In the genomic region with DNA sequence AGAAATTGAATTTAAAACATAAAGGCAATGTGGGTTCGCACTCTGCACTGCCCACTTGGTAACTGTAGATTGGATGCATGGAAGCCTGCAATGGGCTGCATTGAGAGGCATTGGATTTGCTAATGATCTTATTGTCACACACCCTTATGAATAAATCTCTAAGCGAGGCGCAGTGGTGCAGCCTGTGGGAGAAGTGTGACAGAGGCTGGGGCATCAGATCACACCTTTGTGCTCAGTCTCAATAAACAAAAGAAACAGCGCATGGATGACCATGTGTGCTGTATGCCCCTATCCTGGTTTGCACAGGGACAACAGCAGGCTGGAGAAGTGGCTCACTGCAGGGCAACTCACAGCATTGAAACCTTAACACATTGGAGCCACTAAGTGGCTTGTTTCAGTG, we compare ENCODE assay signal across 23 mouse cellular contexts.
A peak's percentile ranks its signal among the peaks of the same experiment; 100 is the strongest.
DNase-seq lines count a peak whose midpoint lies in the region; ATAC-seq and TF ChIP-seq lines count a peak whose summit lies in the region.
"Had no signal": no experiment of that assay in that cellular context is flagged by ENCODE, and none has a peak within 500 bp of the region (broad histone marks: within the 10 kb centered on the region; RNA-seq: fewer than 3 reads in every experiment).

No protein-coding gene starts in this region.

- no peaks in the 10 kb centered on the region for H3K27me3 ChIP-seq in forebrain, embryonic 12.5 days
- H3K27me3 ChIP-seq in forebrain, postnatal 0 days (ENCODE audit: insufficient read depth, low read length): no peaks in the 10 kb centered on the region
- H3K27me3 ChIP-seq in hindbrain, embryonic 13.5 days: no peaks in the 10 kb centered on the region
- H3K27me3 ChIP-seq in hindbrain, embryonic 11.5 days (ENCODE audit: control insufficient read depth, insufficient read depth, low read length): no peaks in the 10 kb centered on the region
- H3K27me3 ChIP-seq in megakaryocyte, embryonic 14.5 days (replicated peaks): no peaks in the 10 kb centered on the region
- no peaks in the 10 kb centered on the region for H3K27me3 ChIP-seq in neural tube, embryonic 15.5 days (replicated peaks)
- H3K27me3 ChIP-seq: embryonic facial prominence, embryonic 13.5 days; embryonic facial prominence, embryonic 15.5 days; forebrain, embryonic 15.5 days had no signal

- no peak for TF ChIP-seq CTCF in forebrain, postnatal 0 days (IDR thresholded peaks at IDR 0.05; ENCODE audit: low read depth)

- H3K36me3 ChIP-seq in forebrain, embryonic 12.5 days (replicated peaks): no peaks in the 10 kb centered on the region
- H3K36me3 ChIP-seq in forebrain, postnatal 0 days (ENCODE audit: insufficient read depth): no peaks in the 10 kb centered on the region
- H3K36me3 ChIP-seq in hindbrain, embryonic 13.5 days: no peaks in the 10 kb centered on the region
- H3K36me3 ChIP-seq in hindbrain, embryonic 11.5 days (ENCODE audit: control insufficient read depth, insufficient read depth, low read length): no peaks in the 10 kb centered on the region
- H3K36me3 ChIP-seq in megakaryocyte, embryonic 14.5 days (replicated peaks; ENCODE audit: low read length): no peaks in the 10 kb centered on the region
- H3K36me3 ChIP-seq in neural tube, embryonic 15.5 days: no peaks in the 10 kb centered on the region
- H3K36me3 ChIP-seq: embryonic facial prominence, embryonic 13.5 days; embryonic facial prominence, embryonic 15.5 days; forebrain, embryonic 10.5 days; forebrain, embryonic 15.5 days had no signal

- peak; percentile 53; the same call in 1 of the 2 replicates for ATAC-seq in forebrain, embryonic 12.5 days (ENCODE audit: low FRiP score)
- no peak for ATAC-seq in forebrain, postnatal 0 days
- no peak for ATAC-seq in hindbrain, embryonic 13.5 days (ENCODE audit: low FRiP score)
- no peak for ATAC-seq in hindbrain, embryonic 11.5 days (ENCODE audit: low FRiP score)
- no peak for ATAC-seq in megakaryocyte, adult 5-6 weeks (ENCODE audit: poor library complexity, severe bottlenecking)
- ATAC-seq in neural tube, embryonic 15.5 days (ENCODE audit: low FRiP score): no peak
- ATAC-seq: forebrain, embryonic 15.5 days had no signal

- DNase-seq in forebrain, postnatal 0 days: no peak
- DNase-seq in hindbrain, embryonic 11.5 days (ENCODE audit: low spot score): no peak
- DNase-seq in neural tube, embryonic 10.5 days (ENCODE audit: extremely low spot score, low spot score): peak; percentile 3
- DNase-seq: adrenal gland, adult 2 months; adrenal gland, postnatal 10 days; adrenal gland, postnatal 25 days; cerebellum, adult 11 months; cerebellum, adult 18-20 months; cerebellum, adult 8-10 months; cerebellum, adult 9-11 months; cerebellum, postnatal 14 days; cerebellum, postnatal 36 days; embryo, embryonic 11 days had no signal

- 0 out of 2 replicates have a peak overlapping the region, but pooled peaks have one; percentile 19 for H3K27ac ChIP-seq in forebrain, embryonic 12.5 days
- H3K27ac ChIP-seq in forebrain, postnatal 0 days (ENCODE audit: low read depth, low read length): no peak overlapping the region
- 0 out of 2 replicates have a peak overlapping the region, but pooled peaks have one; percentile 10 for H3K27ac ChIP-seq in hindbrain, embryonic 13.5 days
- H3K27ac ChIP-seq in hindbrain, embryonic 11.5 days (ENCODE audit: low read depth, low read length): no peak overlapping the region
- no peak overlapping the region for H3K27ac ChIP-seq in neural tube, embryonic 15.5 days (replicated peaks)
- H3K27ac ChIP-seq: embryonic facial prominence, embryonic 13.5 days; embryonic facial prominence, embryonic 15.5 days; forebrain, embryonic 10.5 days; forebrain, embryonic 15.5 days had no signal

- H3K4me1 ChIP-seq in forebrain, embryonic 12.5 days: no peaks in the 10 kb centered on the region
- no peaks in the 10 kb centered on the region for H3K4me1 ChIP-seq in forebrain, postnatal 0 days (ENCODE audit: insufficient read depth)
- H3K4me1 ChIP-seq in hindbrain, embryonic 13.5 days (replicated peaks): 0 out of 2 replicates have a peak, but pooled peaks cover 2% of the 10 kb centered on the region
- no peaks in the 10 kb centered on the region for H3K4me1 ChIP-seq in hindbrain, embryonic 11.5 days (replicated peaks; ENCODE audit: control insufficient read depth, insufficient read depth, low read length)
- no peaks in the 10 kb centered on the region for H3K4me1 ChIP-seq in megakaryocyte, embryonic 14.5 days
- peaks cover 9% of the 10 kb centered on the region; the same call in 1 of the 2 replicates for H3K4me1 ChIP-seq in neural tube, embryonic 15.5 days
- H3K4me1 ChIP-seq: embryonic facial prominence, embryonic 13.5 days; embryonic facial prominence, embryonic 15.5 days; forebrain, embryonic 10.5 days; forebrain, embryonic 15.5 days had no signal

- no peaks in the 10 kb centered on the region for H3K9me3 ChIP-seq in forebrain, embryonic 12.5 days
- H3K9me3 ChIP-seq in forebrain, postnatal 0 days (ENCODE audit: low read length): no peaks in the 10 kb centered on the region
- H3K9me3 ChIP-seq in hindbrain, embryonic 13.5 days: no peaks in the 10 kb centered on the region
- H3K9me3 ChIP-seq in hindbrain, embryonic 11.5 days (ENCODE audit: control insufficient read depth, low read length): no peaks in the 10 kb centered on the region
- peaks cover 28% of the 10 kb centered on the region for H3K9me3 ChIP-seq in megakaryocyte, embryonic 14.5 days
- no peaks in the 10 kb centered on the region for H3K9me3 ChIP-seq in neural tube, embryonic 15.5 days (replicated peaks)
- H3K9me3 ChIP-seq: embryonic facial prominence, embryonic 13.5 days; embryonic facial prominence, embryonic 15.5 days; forebrain, embryonic 10.5 days; forebrain, embryonic 15.5 days had no signal

- no peak overlapping the region for H3K4me2 ChIP-seq in forebrain, embryonic 12.5 days
- no peak overlapping the region for H3K4me2 ChIP-seq in forebrain, postnatal 0 days (ENCODE audit: low read depth)
- H3K4me2 ChIP-seq in hindbrain, embryonic 13.5 days: no peak overlapping the region
- H3K4me2 ChIP-seq in hindbrain, embryonic 11.5 days (replicated peaks; ENCODE audit: low read depth, low read length): no peak overlapping the region
- H3K4me2 ChIP-seq in neural tube, embryonic 15.5 days: no peak overlapping the region
- H3K4me2 ChIP-seq: embryonic facial prominence, embryonic 13.5 days; embryonic facial prominence, embryonic 15.5 days; forebrain, embryonic 15.5 days had no signal

- no peak overlapping the region for H3K9ac ChIP-seq in forebrain, embryonic 12.5 days
- no peak overlapping the region for H3K9ac ChIP-seq in forebrain, postnatal 0 days
- no peak overlapping the region for H3K9ac ChIP-seq in hindbrain, embryonic 13.5 days
- no peak overlapping the region for H3K9ac ChIP-seq in hindbrain, embryonic 11.5 days (ENCODE audit: low read depth, low read length)
- no peak overlapping the region for H3K9ac ChIP-seq in neural tube, embryonic 15.5 days (replicated peaks)
- H3K9ac ChIP-seq: embryonic facial prominence, embryonic 13.5 days; embryonic facial prominence, embryonic 15.5 days; forebrain, embryonic 15.5 days had no signal

- no peak overlapping the region for H3K4me3 ChIP-seq in forebrain, embryonic 12.5 days (replicated peaks)
- no peak overlapping the region for H3K4me3 ChIP-seq in forebrain, postnatal 0 days (ENCODE audit: low read depth, low read length)
- H3K4me3 ChIP-seq in hindbrain, embryonic 13.5 days: no peak overlapping the region
- no peak overlapping the region for H3K4me3 ChIP-seq in hindbrain, embryonic 11.5 days (ENCODE audit: low read depth, low read length)
- peak overlapping the region; percentile 25 for H3K4me3 ChIP-seq in megakaryocyte, embryonic 14.5 days (replicated peaks)
- no peak overlapping the region for H3K4me3 ChIP-seq in neural tube, embryonic 15.5 days (replicated peaks)
- H3K4me3 ChIP-seq: embryonic facial prominence, embryonic 13.5 days; embryonic facial prominence, embryonic 15.5 days; erythroblast, embryonic 14.5 days; forebrain, embryonic 10.5 days; forebrain, embryonic 15.5 days had no signal

- whole genome bisulfite sequencing in forebrain, embryonic 12.5 days: 55% methylated on average over 4 of the region's 4 CpGs
- WGBS in forebrain, postnatal 0 days: 60% methylated on average over 4 of the region's 4 CpGs
- 71% methylated on average over 4 of the region's 4 CpGs for WGBS in hindbrain, embryonic 13.5 days
- WGBS in hindbrain, embryonic 11.5 days: 80% methylated on average over 4 of the region's 4 CpGs
- 72% methylated on average over 4 of the region's 4 CpGs for WGBS in neural tube, embryonic 15.5 days

Comparison
In these comparisons a context has a peak if more than half of its experiments do, and no peak if none do; other contexts are left out.
1. H3K27ac ChIP-seq: peak in forebrain, embryonic 12.5 days (single experiment) and hindbrain, embryonic 13.5 days (single experiment); none in forebrain, postnatal 0 days (single experiment), hindbrain, embryonic 11.5 days (single experiment) and neural tube, embryonic 15.5 days (single experiment).